In the genomic region with DNA sequence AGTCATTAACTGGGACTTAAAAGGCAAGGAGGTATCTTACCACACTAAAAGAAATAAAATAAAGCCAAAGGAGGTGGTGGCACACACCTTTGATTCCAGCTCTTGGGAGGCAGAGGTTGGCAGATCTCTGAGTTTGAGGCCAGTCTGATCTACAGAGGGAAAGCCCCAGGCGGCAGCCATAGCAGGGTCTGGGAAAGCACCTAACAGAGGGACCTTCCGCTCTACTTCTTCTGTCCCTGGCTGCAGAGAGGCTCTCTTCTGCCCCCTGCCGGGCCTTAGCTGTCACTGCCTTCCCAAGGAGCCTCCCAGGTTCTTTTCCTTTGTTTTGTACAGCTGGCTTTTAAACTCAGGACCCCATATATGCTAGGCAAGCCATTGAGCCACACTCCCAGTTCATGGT, we compare ENCODE assay signal across 8 mouse cellular contexts. TPM values are rescaled to one million over a fixed set of nuclear protein-coding genes. Genes with fewer than 3 reads are reported as not detected.
DNase-seq lines count a peak whose midpoint lies in the region; ATAC-seq and TF ChIP-seq lines count a peak whose summit lies in the region.

No protein-coding gene starts in this region.

- H3K4me3 ChIP-seq in forebrain, embryonic 11.5 days (ENCODE audit: low read depth, low read length): no peak overlapping the region
- H3K4me3 ChIP-seq in lung, postnatal 0 days (ENCODE audit: low read depth, low read length): no peak overlapping the region

- no peaks in the 10 kb centered on the region for H3K9me3 ChIP-seq in forebrain, embryonic 11.5 days (ENCODE audit: control insufficient read depth, low read length)
- H3K9me3 ChIP-seq in lung, postnatal 0 days (ENCODE audit: low read length): no peaks in the 10 kb centered on the region

- no peaks in the 10 kb centered on the region for H3K36me3 ChIP-seq in forebrain, embryonic 11.5 days (ENCODE audit: control insufficient read depth, insufficient read depth, low read length)
- no peaks in the 10 kb centered on the region for H3K36me3 ChIP-seq in lung, postnatal 0 days (ENCODE audit: insufficient read depth, low read length)

- no peak overlapping the region for H3K9ac ChIP-seq in forebrain, embryonic 11.5 days (ENCODE audit: low read length)
- H3K9ac ChIP-seq in lung, postnatal 0 days (replicated peaks; ENCODE audit: low read depth): no peak overlapping the region

- peak; percentile 93 for TF ChIP-seq CTCF in lung, postnatal 0 days (IDR thresholded peaks at IDR 0.05)

- H3K27ac ChIP-seq in forebrain, embryonic 11.5 days (ENCODE audit: low read depth, low read length): no peak overlapping the region
- no peak overlapping the region for H3K27ac ChIP-seq in lung, postnatal 0 days (ENCODE audit: low read length)

- no peak overlapping the region for H3K4me2 ChIP-seq in forebrain, embryonic 11.5 days (ENCODE audit: low read depth, low read length, severe bottlenecking)
- no peak overlapping the region for H3K4me2 ChIP-seq in lung, postnatal 0 days (replicated peaks; ENCODE audit: low read depth, low read length)

- intact Hi-C loops in heart, postnatal 14 days (cut with DNase I): loop anchor here (1.0 to 5.0 kb wide), 3 partner anchors 163 to 298 kb away; partner anchors contain the start of gene Zfp592

- 0 out of 2 replicates have a peak, but pooled peaks have one; percentile 10 for TF ChIP-seq EP300 in lung, postnatal 0 days (IDR thresholded peaks at IDR 0.05)

- no peaks in the 10 kb centered on the region for H3K27me3 ChIP-seq in forebrain, embryonic 11.5 days (ENCODE audit: control insufficient read depth, insufficient read depth, low read length)
- no peaks in the 10 kb centered on the region for H3K27me3 ChIP-seq in lung, postnatal 0 days (replicated peaks; ENCODE audit: insufficient read depth, low read length)

- peak; percentile 60; the same call in 1 of the 2 replicates for ATAC-seq in forebrain, embryonic 11.5 days (replicated peaks; ENCODE audit: low FRiP score)
- ATAC-seq in lung, postnatal 0 days: peak; percentile 86

- no peaks in the 10 kb centered on the region for H3K4me1 ChIP-seq in forebrain, embryonic 11.5 days (replicated peaks; ENCODE audit: control insufficient read depth, insufficient read depth, low read length)
- H3K4me1 ChIP-seq in lung, postnatal 0 days (ENCODE audit: insufficient read depth, low read depth, low read length): no peaks in the 10 kb centered on the region

- peak; percentile 45 for DNase-seq in layer of hippocampus, adult 11-12 months (ENCODE audit: low spot score)
- DNase-seq in layer of hippocampus, adult 9-10 months (ENCODE audit: low spot score): no peak
- peak; percentile 38 for DNase-seq in c-Kit-negative CD71-positive TER-119-positive erythroid progenitor cells, embryonic 14.5 days (ENCODE audit: low read depth, low spot score)
- peak; percentile 83 for DNase-seq in forebrain, embryonic 11.5 days (ENCODE audit: low spot score)
- DNase-seq in heart, postnatal 14 days: peak; percentile 71 to 74
- peak; percentile 66 to 69 for DNase-seq in kidney, postnatal 25 days
- peak; percentile 85 for DNase-seq in lung, postnatal 0 days (ENCODE audit: low spot score)
- DNase-seq in retina, postnatal 7 days (ENCODE audit: low read depth, low spot score): peak; percentile 62

- WGBS in forebrain, embryonic 11.5 days: 2% methylated on average over 3 of the region's 3 CpGs
- WGBS in lung, postnatal 0 days: 0% methylated on average over 3 of the region's 3 CpGs

RNA-seq across cellular contexts. Expression of gene Slc28a1, which starts 40.4 kb away (rescaled TPM):
- not detected in 2 replicates for polyA plus RNA-seq in forebrain, embryonic 11.5 days (2014; fragmentation: Nextera tagmentation; extraction: Ambion mirVana)
- total RNA-seq in heart, postnatal 14 days (2021): under 1 TPM; 0.33 to 0.34 TPM
- polyA plus RNA-seq in lung, postnatal 0 days (2015; fragmentation: Nextera tagmentation; extraction: Ambion mirVana): 0.05 and 0.06 TPM in 2 replicates

RNA-seq across cellular contexts. Expression of gene Pde8a, which starts 58.4 kb away (rescaled TPM):
- 2.4 and 3.7 TPM in 2 replicates for polyA plus RNA-seq in forebrain, embryonic 11.5 days (2014; fragmentation: Nextera tagmentation; extraction: Ambion mirVana)
- total RNA-seq in heart, postnatal 14 days (2021): 10 to 100 TPM; 13.2 to 14.6 TPM
- 6.1 and 6.5 TPM in 2 replicates for polyA plus RNA-seq in lung, postnatal 0 days (2015; fragmentation: Nextera tagmentation; extraction: Ambion mirVana)
